Mouse (Mus musculus): ENCODE measurements around the gene Cyb561d2. TPM values are rescaled to one million over a fixed set of nuclear protein-coding genes. Genes with fewer than 3 reads are reported as not detected.
"Not testable (repeated sequence)": the region's sequence is repeated elsewhere in the genome, so short reads cannot be mapped to it uniquely, and the experiment has no call there.

The Cyb561d2 gene
- total RNA-seq, 2 experiments from 2014 or later: 25.6 to 28.4 TPM

- intact Hi-C loops (cut with DNase I): no loop called here
- no peak for DNase-seq
Observed at GRCm38 (mm10) chr9:107572327-107572662, 30.3 kb upstream of the Cyb561d2 start.

GRCm38 (mm10) chr9:107571534-107572326 is 29.7 kb upstream of the Cyb561d2 start:
- intact Hi-C loops (cut with DNase I): no loop called here

GRCm38 (mm10) chr9:107570845-107571244 is 28.9 kb upstream of the Cyb561d2 start:
- intact Hi-C loops (cut with DNase I): no loop called here

More at GRCm38 (mm10) chr9:107571534-107572326, 29.7 kb upstream of the Cyb561d2 start:
- no peak for DNase-seq

GRCm38 (mm10) chr9:107570016-107570415 is 28.0 kb upstream of the Cyb561d2 start:
- intact Hi-C loops (cut with DNase I): no loop called here
- no peak for DNase-seq

More at GRCm38 (mm10) chr9:107570845-107571244, 28.9 kb upstream of the Cyb561d2 start:
- no peak for DNase-seq

- intact Hi-C loops (cut with DNase I): no loop called here
Observed at GRCm38 (mm10) chr9:107569270-107569669, 27.3 kb upstream of the Cyb561d2 start.

GRCm38 (mm10) chr9:107568331-107569261 is 26.6 kb upstream of the Cyb561d2 start:
- intact Hi-C loops (cut with DNase I): no loop called here
- peak; percentile 89 for DNase-seq

More at GRCm38 (mm10) chr9:107569270-107569669, 27.3 kb upstream of the Cyb561d2 start:
- no peak for DNase-seq

- intact Hi-C loops (cut with DNase I): no loop called here
- DNase-seq: no peak
Observed at GRCm38 (mm10) chr9:107567702-107568319, 25.8 kb upstream of the Cyb561d2 start, which contains the start of gene Hyal2. Hyal2 (plus strand) TSS chr9:107567945.

- no peak for DNase-seq
- intact Hi-C loops (cut with DNase I): no loop called here
Observed at GRCm38 (mm10) chr9:107566855-107567254, 24.9 kb upstream of the Cyb561d2 start.

GRCm38 (mm10) chr9:107566041-107566709 is 24.2 kb upstream of the Cyb561d2 start:
- intact Hi-C loops (cut with DNase I): no loop called here
- peak; percentile 79 for DNase-seq

GRCm38 (mm10) chr9:107565556-107565955 is 23.6 kb upstream of the Cyb561d2 start:
- DNase-seq; intact Hi-C loops (cut with DNase I): not testable (repeated sequence)

GRCm38 (mm10) chr9:107563029-107563581 is 21.1 kb upstream of the Cyb561d2 start, which contains the start of gene Tusc2:
Tusc2 (plus strand) TSS chr9:107563255.
- DNase-seq: peak; percentile 92
- intact Hi-C loops (cut with DNase I): no loop called here

GRCm38 (mm10) chr9:107556346-107556745 is 14.4 kb upstream of the Cyb561d2 start:
- intact Hi-C loops (cut with DNase I): no loop called here
- no peak for DNase-seq

- intact Hi-C loops (cut with DNase I): no loop called here
- no peak for DNase-seq
Observed at GRCm38 (mm10) chr9:107555701-107556100, 13.7 kb upstream of the Cyb561d2 start.

- intact Hi-C loops (cut with DNase I): no loop called here
- DNase-seq: peak; percentile 45
Observed at GRCm38 (mm10) chr9:107555031-107555457, 13.1 kb upstream of the Cyb561d2 start.

GRCm38 (mm10) chr9:107554319-107554825 is 12.4 kb upstream of the Cyb561d2 start:
- intact Hi-C loops (cut with DNase I): no loop called here
- DNase-seq: peak; percentile 98

GRCm38 (mm10) chr9:107553541-107554318 is 11.7 kb upstream of the Cyb561d2 start:
- peak; percentile 38 for DNase-seq
- intact Hi-C loops (cut with DNase I): no loop called here

- no peak for DNase-seq
- intact Hi-C loops (cut with DNase I): no loop called here
Observed at GRCm38 (mm10) chr9:107552690-107553393, 10.8 kb upstream of the Cyb561d2 start.

- DNase-seq: no peak
- intact Hi-C loops (cut with DNase I): no loop called here
Observed at GRCm38 (mm10) chr9:107551890-107552355, 9.9 kb upstream of the Cyb561d2 start.
